ENCODE assay signal across 16 mouse cellular contexts in genomic region chr3:140085385-140085784, GRCm38 (mm10).
"Had no signal": no experiment of that assay in that cellular context is flagged by ENCODE, and none has a peak within 500 bp of the region (broad histone marks: within the 10 kb centered on the region; RNA-seq: fewer than 3 reads in every experiment).

No protein-coding gene starts in this region.

- H3K9ac ChIP-seq: liver, embryonic 14.5 days; lung, embryonic 14.5 days; midbrain, embryonic 13.5 days; midbrain, embryonic 15.5 days; neural tube, embryonic 12.5 days; stomach, embryonic 15.5 days had no signal

- H3K27me3 ChIP-seq: megakaryocyte, embryonic 14.5 days; midbrain, embryonic 13.5 days; midbrain, embryonic 15.5 days; neural tube, embryonic 12.5 days; stomach, embryonic 15.5 days had no signal

- H3K27ac ChIP-seq: liver, embryonic 14.5 days; midbrain, embryonic 13.5 days; midbrain, embryonic 15.5 days; neural tube, embryonic 12.5 days; stomach, embryonic 15.5 days; stomach, postnatal 0 days had no signal

- H3K4me3 ChIP-seq: megakaryocyte, embryonic 14.5 days; midbrain, embryonic 13.5 days; midbrain, embryonic 15.5 days; neural tube, embryonic 12.5 days; stomach, embryonic 15.5 days had no signal

- H3K9me3 ChIP-seq: megakaryocyte, embryonic 14.5 days; midbrain, embryonic 13.5 days; midbrain, embryonic 15.5 days; neural tube, embryonic 12.5 days; stomach, embryonic 15.5 days had no signal

- DNase-seq: lung, adult 18-20 months; lung, embryonic 14.5 days; lung, postnatal 10 days; lung, postnatal 4 days; right cerebral cortex, postnatal 25 days; thymus, adult 18-20 months; thymus, postnatal 14 days; thymus, postnatal 36 days had no signal

- H3K4me2 ChIP-seq: lung, embryonic 14.5 days; midbrain, embryonic 11.5 days; midbrain, embryonic 13.5 days; midbrain, embryonic 15.5 days; neural tube, embryonic 12.5 days; stomach, embryonic 15.5 days had no signal

- H3K4me1 ChIP-seq: megakaryocyte, embryonic 14.5 days; midbrain, embryonic 13.5 days; midbrain, embryonic 15.5 days; neural tube, embryonic 12.5 days; stomach, embryonic 15.5 days had no signal

- H3K36me3 ChIP-seq: midbrain, embryonic 13.5 days; midbrain, embryonic 15.5 days; neural tube, embryonic 12.5 days; stomach, embryonic 15.5 days had no signal

- ATAC-seq: midbrain, embryonic 13.5 days; midbrain, embryonic 15.5 days had no signal
